Mouse (Mus musculus) left cerebral cortex, adult 9 months (tissue): ENCODE measurements around the gene Vps39.
A peak's percentile ranks its signal among the peaks of the same experiment; 100 is the strongest.

ENCODE experiments used
- DNase-seq, 2 experiments: peaks; one replicate each; pipeline ENCODE4 v3.0.0; 2022; ENCODE audit warnings: low spot score in 2 of 2

The Vps39 gene

DNA sequence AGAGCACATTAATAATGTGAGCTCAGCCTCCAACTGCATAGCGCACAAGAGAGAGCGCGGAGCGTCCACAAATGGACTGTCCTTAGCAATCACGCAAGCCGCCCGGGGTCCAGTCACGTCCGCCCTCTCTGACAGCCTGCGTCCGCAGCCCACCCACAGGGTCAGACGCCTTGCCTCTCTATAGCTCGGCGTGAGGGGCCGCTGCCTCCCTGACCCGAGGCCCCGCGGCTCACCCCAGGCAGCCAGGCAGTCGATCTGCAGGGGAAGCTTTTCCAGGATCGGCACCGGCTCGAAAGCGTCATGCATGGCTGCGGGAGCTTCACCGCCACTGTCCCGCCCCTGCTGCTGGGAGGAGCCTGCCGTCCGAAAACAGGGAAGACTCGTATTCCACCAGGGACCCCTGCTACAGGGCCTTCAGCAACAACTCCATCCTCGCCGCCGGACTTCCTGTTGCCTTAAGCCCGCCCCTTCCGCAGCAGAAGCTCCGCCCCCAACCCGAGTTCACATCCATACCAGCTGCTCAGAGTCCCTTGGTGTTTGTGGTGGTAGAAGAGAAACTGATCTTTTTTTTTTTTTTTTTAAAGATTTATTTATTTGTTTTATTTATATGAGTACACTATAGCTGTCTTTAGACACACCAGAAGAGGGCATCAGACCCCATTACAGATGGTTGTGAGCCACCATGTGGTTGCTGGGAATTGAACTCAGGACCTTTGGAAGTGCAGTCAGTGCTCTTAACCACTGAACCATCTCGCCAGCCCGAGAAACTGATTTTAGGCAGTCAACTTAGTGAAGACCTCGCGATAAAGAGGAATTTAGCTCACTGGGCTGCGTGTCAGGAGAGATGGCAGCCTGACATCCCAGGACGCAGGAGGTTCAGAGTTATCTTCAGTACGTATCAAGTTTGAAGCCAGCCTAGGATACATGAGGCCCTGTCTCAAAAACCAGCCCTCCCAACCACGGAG is at the start of gene Vps39:
TSS of gene Vps39 (minus strand) at position 456 of the 965 bp plus-strand sequence.
- DNase-seq = peak; percentile 80 to 88

DNA sequence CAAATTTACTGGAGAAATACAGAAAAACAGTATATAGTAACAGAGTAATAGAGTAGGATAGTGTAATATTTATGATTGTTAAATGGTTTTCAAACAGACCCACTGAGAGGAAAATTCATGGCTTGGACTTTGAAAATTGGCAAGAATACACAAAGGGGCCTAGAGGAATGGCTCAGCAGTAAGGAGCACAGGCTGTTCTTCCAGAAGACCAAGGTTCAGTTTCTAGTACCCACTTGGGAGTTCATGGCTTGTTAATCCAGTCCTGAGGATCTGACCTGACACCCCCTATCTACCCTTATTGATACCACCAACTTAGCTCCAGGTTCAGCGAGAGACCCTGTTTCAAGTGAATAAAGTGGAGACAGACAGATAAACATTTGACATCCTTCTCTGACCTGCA is 45.0 kb upstream of the Vps39 start:
- DNase-seq = no peak

DNA sequence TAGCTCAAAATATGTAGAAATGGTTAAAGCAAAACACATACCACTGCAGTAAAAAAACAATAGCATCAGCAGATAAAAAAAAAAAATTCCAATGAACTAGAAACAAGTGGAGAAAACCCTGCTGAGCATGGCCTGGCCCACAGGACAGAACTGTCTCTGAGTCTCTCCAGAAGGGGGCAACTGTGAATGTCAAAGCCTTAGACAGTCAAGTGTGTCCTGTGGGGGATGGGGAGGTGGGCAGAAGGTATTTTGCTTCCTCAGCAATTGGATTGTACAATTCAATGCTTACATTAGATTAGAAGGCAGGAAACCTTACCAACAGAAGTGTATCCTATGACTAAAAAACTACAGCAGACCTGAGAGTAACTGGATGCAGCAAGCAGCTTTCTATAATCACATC is 39.5 kb upstream of the Vps39 start:
- DNase-seq = no peak

DNA sequence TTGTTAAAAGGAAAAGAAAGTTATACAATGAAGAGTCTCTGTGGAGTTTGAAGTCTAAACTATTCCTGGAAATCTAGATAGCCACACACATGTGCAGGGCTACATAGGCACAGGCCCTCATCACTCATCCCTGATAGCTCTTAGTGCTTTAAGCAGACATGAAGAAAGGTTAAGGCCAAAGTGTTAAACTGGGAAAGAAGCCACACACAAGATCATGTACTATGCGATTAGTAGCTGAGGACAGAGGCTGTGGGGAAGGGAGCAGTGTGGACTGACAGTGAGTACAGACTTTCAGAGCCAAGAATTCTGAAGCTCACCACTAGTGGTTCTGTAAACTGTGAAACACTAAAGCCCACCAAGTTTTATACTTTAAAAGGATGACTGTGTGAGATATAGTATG is 38.0 kb upstream of the Vps39 start:
- no peak for DNase-seq

DNA sequence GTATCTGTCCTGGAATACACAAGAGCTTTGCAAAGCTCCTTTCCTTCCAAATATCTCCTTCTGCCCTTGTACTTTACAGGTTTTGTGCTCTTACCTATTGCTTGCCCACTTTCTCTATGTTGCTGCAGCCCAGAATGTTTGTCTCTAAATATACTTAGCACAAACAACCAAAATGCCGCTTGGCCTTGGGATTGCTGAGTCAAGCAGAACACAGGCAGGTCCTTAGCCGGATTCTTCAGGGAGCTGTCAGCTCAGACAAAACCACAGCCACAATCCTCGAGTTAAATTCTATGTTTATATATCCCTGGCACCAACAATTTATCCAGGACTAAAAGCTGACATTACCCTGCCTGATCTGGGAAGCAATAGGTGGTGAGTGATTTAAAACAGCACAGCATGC is 36.4 kb upstream of the Vps39 start:
- no peak for DNase-seq

DNA sequence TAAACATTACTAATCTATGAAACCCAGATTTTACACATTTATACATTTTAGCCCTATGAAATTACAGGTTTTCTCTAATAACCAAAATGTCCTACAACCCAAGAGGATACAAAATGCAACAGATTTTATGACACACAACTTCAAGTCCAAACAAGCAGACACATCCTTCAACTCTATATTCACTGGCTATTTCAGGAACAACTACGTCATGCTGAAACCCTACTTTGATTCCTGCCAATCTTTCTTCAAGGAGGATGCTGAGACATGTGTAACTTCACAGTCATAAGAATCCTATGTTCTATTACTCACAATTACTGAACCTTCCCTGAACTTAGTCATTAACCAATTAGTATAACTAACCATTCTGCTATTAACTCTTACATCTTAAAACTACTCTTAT is 34.4 kb upstream of the Vps39 start:
- no peak for DNase-seq

DNA sequence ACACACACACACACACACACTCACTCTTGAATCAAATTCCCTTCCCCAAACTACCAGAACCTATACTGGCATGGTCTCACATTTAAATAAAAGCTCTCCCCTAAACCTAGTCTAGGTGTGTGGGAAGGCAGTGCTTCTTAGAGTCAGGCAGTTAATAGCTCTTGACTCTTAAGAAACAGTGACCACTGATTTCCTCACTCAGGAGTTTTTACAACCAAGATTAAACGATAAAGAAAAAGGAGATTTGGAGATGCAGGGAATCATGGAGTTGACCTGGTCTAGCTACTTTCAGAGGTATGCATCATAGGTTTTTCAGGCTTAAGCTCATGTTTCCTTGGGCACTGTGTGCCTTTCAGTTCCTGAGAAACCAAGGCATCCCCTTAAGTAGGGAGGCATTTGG is 33.3 kb upstream of the Vps39 start:
- DNase-seq = no peak

DNA sequence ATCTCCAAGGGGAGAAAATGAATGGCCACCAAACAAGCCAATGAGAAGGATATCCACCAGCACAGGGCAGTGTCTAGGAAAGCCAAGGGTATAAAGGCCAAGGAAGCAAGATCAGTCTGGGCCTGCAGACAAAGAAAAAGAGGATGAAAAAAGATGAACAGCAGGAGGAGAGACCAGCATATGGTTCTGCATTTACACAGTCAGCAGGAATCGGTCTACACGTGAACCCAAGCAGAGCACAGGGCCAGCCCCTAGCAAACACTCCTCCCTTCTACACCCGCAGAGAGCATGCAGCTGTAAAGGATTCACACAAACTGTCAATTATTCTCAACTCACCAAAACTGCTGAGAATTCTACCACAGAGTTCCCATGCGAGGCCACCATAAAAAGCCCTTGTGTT is 20.9 kb upstream of the Vps39 start:
- no peak for DNase-seq

DNA sequence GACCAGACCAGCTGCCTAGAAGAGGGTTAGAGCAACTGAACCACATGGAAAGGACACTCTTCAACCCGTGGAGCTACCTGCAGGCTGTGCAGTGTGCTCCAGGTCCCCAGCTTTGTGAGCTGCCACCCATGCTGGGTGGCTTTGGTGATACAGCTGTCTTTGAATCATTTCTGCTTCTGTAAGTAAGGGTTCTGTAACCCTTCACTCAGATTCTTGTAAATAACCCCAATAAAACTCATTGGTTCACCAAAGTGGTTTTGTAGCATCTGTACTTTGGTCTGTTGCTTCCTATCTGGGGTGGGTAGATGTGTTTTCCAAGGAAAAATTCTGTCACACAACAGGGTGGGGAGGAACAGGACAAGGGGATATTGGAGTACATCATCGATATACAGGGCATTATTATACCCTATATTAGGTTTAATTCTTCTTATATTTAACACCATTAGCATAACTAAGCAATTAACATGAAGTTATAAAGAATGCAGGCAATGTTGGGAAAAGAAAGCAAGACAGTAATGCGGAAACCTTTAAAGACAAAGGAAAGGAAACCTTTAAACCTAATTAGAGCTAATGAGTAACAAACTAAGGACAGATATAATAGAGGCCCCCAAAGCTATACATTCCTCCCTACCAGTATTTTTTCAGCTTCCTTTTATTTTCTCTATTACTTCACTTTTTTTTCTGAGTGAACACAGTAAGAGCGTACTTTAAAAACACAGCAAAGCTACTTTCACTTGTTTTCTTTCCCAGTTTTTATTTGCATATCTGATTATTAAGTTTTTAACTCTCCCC is 14.7 kb upstream of the Vps39 start:
- DNase-seq = no peak

DNA sequence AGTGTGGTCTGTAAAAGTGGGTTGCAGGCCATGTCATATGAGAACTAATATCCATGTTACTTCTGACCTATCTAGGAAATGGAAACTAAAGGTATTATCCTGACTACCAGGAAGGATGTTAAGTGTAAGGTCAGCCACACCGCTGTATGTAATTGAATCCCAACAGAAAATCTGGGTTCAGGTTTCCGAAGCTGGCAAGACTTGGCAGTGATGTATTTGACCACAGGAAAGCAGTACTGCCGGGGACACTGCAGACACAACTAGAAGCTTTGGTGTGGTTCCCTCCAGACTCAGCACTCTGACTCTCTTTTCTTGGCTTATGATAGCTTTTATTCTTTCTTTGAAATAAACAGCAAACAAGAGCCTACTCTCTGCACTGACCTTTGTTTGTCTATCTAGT is 13.6 kb upstream of the Vps39 start:
- no peak for DNase-seq

DNA sequence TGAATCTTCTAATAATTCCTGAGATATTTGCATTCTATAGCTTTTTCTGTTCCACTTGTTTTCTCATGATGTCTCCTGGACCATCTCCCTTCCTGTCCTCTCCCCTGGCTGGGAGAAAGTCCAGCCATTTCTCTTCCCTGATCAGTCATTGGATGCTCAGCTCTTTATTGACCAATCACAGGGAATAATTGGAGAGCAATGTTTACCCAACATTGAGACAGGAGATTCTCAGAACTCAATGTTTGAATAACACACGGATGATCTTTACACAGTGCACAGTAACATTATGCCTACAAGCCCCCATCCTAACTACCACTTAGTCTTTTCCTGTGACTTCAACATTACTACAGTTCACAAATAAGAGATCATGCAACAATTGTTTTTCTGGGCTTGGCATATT is 7.5 kb upstream of the Vps39 start:
- DNase-seq = no peak

DNA sequence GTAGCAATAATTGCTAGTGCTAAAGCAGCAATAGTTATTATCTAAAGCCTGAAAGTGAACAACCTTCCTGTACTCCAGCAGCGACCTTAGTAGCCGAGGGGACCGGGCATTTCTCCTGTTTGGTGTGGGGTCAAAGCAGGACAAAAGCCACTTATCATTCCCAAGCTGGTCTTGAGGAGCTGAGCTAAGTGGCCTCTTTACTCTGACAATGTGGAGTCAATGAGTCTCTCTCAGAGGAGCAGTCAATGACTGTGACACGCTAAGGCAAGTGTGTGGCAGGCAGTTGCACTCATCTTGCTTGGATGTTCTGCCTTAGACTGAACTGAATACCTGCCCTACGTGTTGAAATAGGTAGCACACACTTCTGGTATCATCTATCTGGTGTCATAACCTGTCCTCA is 1.6 kb downstream of the Vps39 start:
- DNase-seq = no peak

DNA sequence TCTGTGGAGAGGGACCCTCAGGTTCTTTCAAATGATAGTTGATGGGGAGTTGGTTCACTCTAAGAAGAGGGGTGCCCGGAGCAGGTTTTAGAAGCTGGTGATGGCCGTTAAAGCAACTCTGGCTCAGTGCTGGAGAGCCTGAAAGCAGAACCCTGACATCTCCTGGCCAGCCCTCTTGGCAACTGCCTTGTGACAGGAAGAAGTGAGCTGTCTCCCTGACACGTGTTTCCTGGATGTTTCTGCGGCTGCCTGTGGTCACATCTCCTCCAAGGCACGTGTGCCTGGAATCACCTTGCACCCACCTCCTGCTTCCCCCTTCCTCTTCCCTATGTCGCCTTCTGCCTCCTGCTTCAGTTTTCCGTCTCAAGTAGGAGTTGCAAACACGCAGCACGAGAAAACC is 4.8 kb downstream of the Vps39 start:
- no peak for DNase-seq

DNA sequence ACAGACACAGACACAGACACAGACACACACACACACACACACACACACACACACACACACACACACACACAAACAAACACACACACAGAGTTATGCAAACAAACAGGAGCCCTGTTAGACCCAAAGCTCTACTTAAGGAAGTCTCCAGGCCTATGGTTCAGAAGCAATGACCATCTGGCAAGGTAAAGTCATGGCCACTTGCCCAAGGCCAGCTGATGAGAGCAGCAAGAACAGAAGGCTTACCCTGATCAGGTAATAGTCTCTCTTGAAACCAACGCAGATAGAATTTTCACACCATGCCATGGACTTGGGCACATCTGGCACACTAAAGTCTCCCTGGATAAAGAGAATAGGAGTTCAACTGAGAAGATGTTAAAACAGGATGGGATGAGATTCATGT is 11.2 kb downstream of the Vps39 start:
- no peak for DNase-seq

DNA sequence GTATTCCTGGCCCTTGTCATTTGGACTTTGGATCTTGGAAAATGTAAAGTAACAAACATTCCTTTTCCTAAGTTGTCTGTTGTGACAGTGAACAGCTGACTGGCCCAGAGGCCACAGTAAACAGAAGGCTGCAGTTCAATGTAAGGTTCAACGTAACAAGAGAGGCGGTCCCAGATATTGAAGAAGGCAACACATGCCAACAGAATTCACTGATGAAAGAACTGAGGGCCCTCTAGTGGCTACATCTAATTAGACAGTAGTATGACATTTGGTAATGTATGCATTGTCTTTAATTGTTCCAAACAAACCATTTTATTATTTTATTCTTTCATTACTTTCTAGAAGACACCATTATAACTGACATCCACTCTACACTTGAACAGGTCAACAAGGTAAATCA is 15.1 kb downstream of the Vps39 start:
- DNase-seq = no peak

DNA sequence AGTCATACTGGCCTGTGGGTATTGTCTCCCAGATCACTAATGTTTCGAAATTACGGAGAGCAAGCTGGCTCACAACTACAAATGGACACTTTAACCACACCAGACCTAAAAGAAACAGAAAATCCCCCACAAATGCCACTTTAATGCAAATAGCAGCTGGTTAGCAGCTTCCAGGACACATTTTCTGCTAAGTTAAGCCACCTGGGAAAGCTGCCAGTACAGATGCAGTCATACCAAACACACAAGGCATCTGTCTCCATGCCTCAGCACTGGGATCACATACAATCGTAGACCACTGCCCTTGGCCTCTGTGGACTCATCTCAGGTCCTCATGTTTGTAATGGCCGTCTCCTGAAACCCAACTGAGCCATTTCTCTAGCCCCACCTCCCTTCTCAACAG is 21.4 kb downstream of the Vps39 start:
- DNase-seq = peak in 1 of 2 experiments; percentile 41

DNA sequence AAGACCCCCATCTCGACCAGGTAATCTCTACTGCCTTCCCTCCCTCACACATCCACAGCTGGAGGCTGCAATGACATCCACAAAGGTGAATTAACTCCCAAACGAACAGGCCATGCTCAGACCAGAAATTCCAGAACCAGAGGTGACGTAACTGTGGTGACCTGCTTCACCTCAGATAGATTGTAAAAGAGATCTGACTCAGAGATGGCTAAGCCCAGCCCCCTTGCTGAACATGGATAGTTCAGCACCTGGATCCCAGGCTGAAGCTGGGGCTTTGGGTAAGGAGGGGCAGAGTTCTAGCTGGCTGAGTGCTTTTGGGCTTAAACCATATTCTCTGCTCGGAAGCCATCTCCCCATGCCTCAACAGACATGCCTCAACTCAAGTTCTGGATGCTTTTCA is 37.9 kb downstream of the Vps39 start:
- DNase-seq = no peak

DNA sequence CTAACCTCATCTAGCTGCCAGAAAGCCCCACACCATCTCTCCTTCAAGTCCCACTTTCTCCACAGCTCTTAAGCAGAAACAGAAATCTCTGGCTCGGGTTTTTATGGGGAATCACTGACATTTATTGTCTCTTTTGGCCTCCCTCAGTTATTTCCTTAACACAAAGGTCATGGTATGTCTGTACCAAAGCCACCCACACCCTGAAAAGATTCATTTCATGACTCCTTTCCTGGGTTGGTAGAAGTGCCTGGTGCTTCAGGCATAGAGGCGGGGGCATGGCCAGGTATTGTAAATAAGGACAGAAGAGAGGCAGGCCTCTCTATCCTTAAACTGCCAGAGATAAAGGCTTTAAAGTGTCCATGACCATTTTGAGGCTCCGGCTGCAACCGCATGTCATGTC is 38.5 kb downstream of the Vps39 start:
- no peak for DNase-seq

DNA sequence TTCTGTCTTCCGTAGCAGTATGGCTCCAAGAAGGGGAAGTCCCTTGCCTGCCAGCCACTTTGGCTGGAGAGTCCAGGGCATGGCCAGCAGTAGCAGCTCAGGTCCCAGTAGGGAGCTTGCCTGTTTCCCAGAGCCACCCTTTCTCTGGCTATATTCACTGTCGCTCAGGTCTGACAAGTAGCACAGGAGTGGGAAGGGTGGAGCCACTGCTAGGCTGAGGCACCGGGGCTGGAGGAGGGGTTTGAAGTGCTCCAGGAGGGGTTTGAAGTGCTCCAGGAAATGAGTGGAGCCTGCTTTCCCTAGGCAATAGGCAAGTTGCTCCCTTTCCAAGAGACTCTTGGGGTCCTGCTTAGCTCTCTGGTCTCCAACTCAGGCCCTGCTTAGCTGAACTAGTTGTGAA is 39.0 kb downstream of the Vps39 start, which contains the start of gene Pla2g4f:
TSS of gene Pla2g4f (minus strand) at position 190 of the 400 bp plus-strand sequence.
- no peak for DNase-seq

DNA sequence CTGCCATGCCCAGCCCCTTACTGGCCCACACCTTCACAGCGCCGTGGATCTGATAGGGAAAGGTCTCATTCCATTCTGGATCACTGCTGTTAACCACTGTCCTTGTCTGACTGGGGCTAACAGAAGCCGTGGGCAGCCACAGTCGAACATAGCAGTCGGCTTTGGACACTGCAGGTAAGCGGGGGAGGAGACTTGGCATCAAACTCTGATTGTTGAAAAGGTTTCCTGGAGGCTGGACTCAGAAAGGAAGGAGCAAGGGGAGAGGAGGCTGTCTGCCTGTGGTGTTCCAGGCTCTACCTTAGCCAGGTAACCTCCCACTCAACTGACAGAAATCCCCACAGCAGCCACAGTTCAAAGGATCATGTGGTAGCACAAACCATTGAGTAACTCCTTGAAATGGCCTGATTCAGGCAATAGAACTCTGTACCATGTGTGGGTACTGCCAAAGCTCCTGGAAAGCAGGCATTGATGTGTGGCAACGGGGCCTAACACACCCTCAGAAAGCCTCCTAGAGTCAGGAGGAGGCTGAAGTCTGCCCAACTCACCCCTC is 40.6 kb downstream of the Vps39 start:
- DNase-seq = no peak

DNA sequence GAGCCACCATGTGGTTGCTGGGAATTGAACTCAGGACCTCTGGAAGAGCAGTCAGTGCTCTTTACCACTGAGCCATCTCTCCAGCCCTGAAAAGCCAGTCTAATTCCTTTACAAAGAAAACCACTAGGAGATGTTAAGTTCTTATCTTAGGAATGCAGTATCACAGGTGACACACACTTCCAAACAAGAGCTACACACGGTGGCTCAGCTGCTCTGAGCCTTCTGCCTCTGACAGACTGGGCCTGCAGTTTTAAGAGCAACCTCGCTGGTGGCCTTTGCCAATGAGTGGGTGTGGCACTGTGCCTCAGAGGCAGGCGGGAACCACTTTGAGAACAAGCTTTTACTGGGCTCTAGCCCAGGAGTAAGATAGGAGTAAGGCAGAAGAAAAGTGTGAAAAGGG is 48.8 kb downstream of the Vps39 start:
- DNase-seq = no peak

DNA sequence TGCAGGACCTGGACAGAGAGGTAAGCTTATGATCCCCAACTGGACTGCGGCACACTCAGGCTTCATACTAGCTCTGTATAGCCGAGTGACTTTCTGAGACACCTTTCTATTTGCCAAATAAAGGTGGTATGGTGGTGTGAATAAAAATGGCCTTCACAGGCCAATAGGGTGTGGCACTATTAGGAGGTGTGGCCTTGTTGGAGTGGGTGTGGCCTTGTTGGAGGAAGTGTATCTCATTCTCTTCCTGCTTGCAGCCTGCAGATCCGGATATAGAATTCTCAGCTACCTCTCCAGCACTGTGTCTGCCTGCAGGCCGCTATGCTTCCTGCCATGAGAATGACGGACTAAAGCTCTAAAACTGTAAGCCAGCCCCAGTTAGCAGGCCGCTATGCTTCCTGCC is 51.9 kb downstream of the Vps39 start:
- no peak for DNase-seq

DNA sequence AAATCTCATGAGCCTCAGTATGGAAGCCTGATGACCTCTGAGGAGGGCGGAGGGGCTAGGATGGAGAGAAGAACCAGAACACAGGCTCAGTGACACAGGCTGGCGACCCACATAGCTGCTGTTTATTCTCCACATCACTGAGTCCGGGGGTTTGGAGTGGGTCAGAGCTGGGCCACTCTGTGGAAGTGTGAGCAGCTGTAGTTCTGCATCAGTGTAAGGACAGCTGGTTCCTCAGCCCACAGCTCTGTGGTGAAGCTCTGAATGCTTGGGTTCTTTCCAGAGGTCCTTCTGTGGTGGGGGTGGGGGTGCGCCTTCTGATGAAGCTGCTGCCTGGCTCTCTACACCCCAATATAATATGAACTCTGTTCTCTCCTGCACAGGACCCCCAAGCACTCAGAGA is 53.1 kb downstream of the Vps39 start:
- no peak for DNase-seq
